Mouse (Mus musculus) lung, embryonic 14.5 days (tissue): ENCODE measurements around the gene Sde2. TPM values are rescaled to one million over a fixed set of nuclear protein-coding genes. Genes with fewer than 3 reads are reported as not detected.

Source experiments
- ATAC-seq: fragments of 200-750 bp; cut with Nextera tagmentation; 2 replicates; pipeline ENCODE4 v1.8.0; 2017; ENCODE audit warnings: mild to moderate bottlenecking, moderate TSS enrichment, moderate library complexity; ENCODE audit not compliant: insufficient read depth
- DNase-seq: peaks from one replicate; pipeline ENCODE4 v3.0.0-alpha.2; 2015
- H3K27ac ChIP-seq: fragments of 300-500 bp; sonication (generic); 2 replicates; pipeline ENCODE4 v1.5.1; 2014; ENCODE audit warnings: low read depth, mild to moderate bottlenecking, moderate library complexity
- H3K27me3 ChIP-seq: fragments of 300-500 bp; sonication (generic); 2 replicates; pipeline ENCODE4 v1.6.1; 2014; ENCODE audit warnings: low read length, control low read depth; ENCODE audit not compliant: insufficient read depth
- H3K36me3 ChIP-seq: fragments of 300-500 bp; sonication (generic); 2 replicates; pipeline ENCODE4 v1.6.1; 2014; ENCODE audit warnings: control low read depth; ENCODE audit not compliant: insufficient read depth
- H3K4me1 ChIP-seq: fragments of 300-500 bp; sonication (generic); 2 replicates; pipeline ENCODE4 v1.6.1; 2014; ENCODE audit warnings: antibody characterized with exemption, control low read depth; ENCODE audit not compliant: insufficient read depth
- H3K4me2 ChIP-seq: fragments of 300-500 bp; sonication (generic); 2 replicates; pipeline ENCODE4 v1.6.1; 2014; ENCODE audit warnings: mild to moderate bottlenecking
- H3K4me3 ChIP-seq: fragments of 300-500 bp; sonication (generic); 2 replicates; pipeline ENCODE4 v1.5.1; 2014; ENCODE audit warnings: low read depth, low read length
- H3K9ac ChIP-seq: fragments of 300-500 bp; sonication (generic); 2 replicates; pipeline ENCODE4 v1.6.1; 2014
- H3K9me3 ChIP-seq: fragments of 300-500 bp; sonication (generic); 2 replicates; pipeline ENCODE4 v1.6.1; 2016; ENCODE audit warnings: low read depth, low read length, control low read depth
- CTCF ChIP-seq: IDR thresholded peaks from 2 replicates; pipeline ENCODE4 v1.5.1; 2016; ENCODE audit warnings: antibody characterized with exemption, low read depth
- WGBS: fragments of 180-500 bp; shearing (Covaris S2); extraction: QIAGEN DNeasy Blood & Tissue Kit; methylation state at CpG from one replicate; pipeline ENCODE4 v1.1.7; 2014; 5-methylcytosine and 5-hydroxymethylcytosine counted together
- polyA plus RNA-seq: library from polyadenylated mRNA; unstranded; fragments of >200 nt; fragmentation: Nextera tagmentation; extraction: Ambion mirVana; gene quantifications from 2 replicates; pipeline ENCODE4 v1.2.1, GENCODE M21; 2014

Sde2 gene
- 35.2 and 35.9 TPM in 2 replicates for polyA plus RNA-seq

DNA sequence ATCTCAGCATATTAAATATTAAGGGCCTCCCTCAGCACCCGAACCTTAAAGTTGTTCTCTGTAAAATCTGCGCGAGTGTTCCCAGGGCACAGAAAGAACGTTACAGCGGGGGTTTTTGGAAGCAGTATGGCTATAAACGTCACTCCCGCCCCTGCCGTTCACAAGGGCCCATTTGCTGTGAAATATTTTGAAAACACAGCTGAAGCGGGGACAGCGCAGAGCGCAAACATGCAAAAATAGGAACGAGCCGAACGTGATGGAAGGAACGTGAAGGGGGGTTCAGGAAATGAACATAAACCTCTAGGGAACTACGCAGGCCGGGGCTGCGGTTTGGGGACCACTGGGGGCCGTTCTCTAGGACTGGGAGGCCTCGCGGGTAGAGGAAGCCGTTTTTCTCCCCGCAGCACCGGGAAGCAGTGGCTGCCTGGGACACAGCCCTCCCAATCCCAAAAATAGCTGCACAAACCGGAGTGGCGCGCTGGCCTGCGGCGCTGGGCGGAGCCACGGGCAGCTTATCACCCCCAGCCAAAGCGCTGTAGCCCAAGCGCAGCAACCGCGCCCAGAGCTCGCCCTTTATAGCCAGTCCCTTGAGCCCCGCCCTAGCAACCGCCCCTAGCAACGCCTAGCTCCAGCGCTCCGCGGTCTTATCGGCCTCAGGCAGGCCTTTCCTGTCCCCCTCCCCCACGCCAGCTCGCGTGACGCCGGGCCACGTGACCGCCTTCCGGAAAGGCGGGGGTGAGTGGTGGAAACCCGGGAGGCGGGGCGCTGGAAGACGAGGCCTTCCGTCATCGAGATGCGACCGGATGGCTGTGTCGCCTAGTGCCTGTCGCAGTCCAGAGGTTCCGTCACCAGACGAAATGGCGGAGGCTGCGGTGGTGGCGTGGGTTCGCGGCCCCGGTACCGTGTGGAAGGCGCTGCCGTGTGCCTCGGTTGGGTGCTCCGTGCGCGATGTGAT is at the start of gene Sde2:
TSS of gene Sde2 (plus strand) at position 812 of the 955 bp plus-strand sequence.
- Histone ChIP-seq H3K4me3 (peak within 1 kb of the TSS; percentile 86), H3K27me3 (no peaks in the 10 kb centered on the region), H3K4me2 (peak within 1 kb of the TSS; percentile 86), H3K9ac (peak within 1 kb of the TSS; percentile 92), H3K9me3 (no peaks in the 10 kb centered on the region), H3K4me1 (peaks cover 28% of the 10 kb centered on the region), H3K27ac (peak within 1 kb of the TSS; percentile 99), H3K36me3 (peaks cover 3% of the 10 kb centered on the region; the same call in 1 of the 2 replicates)
- no peak for TF ChIP-seq CTCF
- DNase-seq (peak; percentile 100), ATAC-seq (peak; percentile 97)
- under 1% methylated on average over 77 of the region's 77 CpGs for WGBS

GRCm38 (mm10) chr1:180801466-180801994 is 49.4 kb upstream of the Sde2 start:
- no peak overlapping the region for H3K9ac ChIP-seq
- H3K4me2 ChIP-seq, result no peak overlapping the region
- no peak for DNase-seq
- no peaks in the 10 kb centered on the region for H3K27me3 ChIP-seq
- WGBS, result 71% methylated on average over 3 of the region's 3 CpGs
- no peak overlapping the region for H3K27ac ChIP-seq
- peaks cover 62% of the 10 kb centered on the region for H3K36me3 ChIP-seq
- no peak for ATAC-seq
- no peaks in the 10 kb centered on the region for H3K9me3 ChIP-seq
- H3K4me3 ChIP-seq, result no peak overlapping the region
- no peak for TF ChIP-seq CTCF
- no peaks in the 10 kb centered on the region for H3K4me1 ChIP-seq

DNA sequence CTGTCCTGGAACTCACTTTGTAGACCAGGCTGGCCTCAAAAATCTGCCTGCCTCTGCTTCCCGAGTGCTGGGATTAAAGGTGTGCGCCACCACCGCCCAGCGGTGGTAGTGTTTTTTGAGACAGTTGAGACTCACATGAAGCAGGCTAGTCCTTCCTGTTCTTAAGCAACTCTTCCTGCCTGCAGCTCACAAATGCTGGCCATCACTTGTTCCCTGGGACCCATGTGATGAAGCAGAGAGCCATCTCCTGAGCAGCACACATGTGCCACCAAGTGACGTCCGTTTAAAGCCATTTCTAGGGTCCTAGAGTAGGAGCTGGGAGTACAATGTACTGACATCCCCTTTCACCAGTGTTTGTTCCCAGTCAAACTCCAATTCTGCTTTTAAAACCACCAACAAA is 47.0 kb upstream of the Sde2 start:
- ATAC-seq (no peak), DNase-seq (no peak)
- Histone ChIP-seq H3K4me2 (no peak overlapping the region), H3K9ac (no peak overlapping the region), H3K27ac (no peak overlapping the region), H3K36me3 (peaks cover 83% of the 10 kb centered on the region), H3K4me3 (no peak overlapping the region), H3K9me3 (no peaks in the 10 kb centered on the region), H3K4me1 (no peaks in the 10 kb centered on the region), H3K27me3 (no peaks in the 10 kb centered on the region)
- WGBS, result 88% methylated on average over 6 of the region's 6 CpGs
- TF ChIP-seq CTCF, result no peak

- Histone ChIP-seq H3K9ac (no peak overlapping the region), H3K4me1 (0 out of 2 replicates have a peak, but pooled peaks cover 4% of the 10 kb centered on the region), H3K27me3 (no peaks in the 10 kb centered on the region), H3K4me2 (no peak overlapping the region), H3K4me3 (no peak overlapping the region), H3K36me3 (peaks cover 70% of the 10 kb centered on the region), H3K27ac (no peak overlapping the region), H3K9me3 (no peaks in the 10 kb centered on the region)
- 77% methylated on average over 5 of the region's 5 CpGs for WGBS
- no peak for TF ChIP-seq CTCF
- ATAC-seq (no peak), DNase-seq (peak; percentile 15)
Measured at GRCm38 (mm10) chr1:180808831-180809230, 42.1 kb upstream of the Sde2 start.

- ATAC-seq (no peak), DNase-seq (peak; percentile 76)
- H3K36me3 ChIP-seq, result peaks cover 49% of the 10 kb centered on the region
- H3K27ac ChIP-seq, result no peak overlapping the region
- peak; percentile 27; the same call in 1 of the 2 replicates for TF ChIP-seq CTCF
- WGBS, result 51% methylated on average over 7 of the region's 7 CpGs
- H3K4me2 ChIP-seq, result peak overlapping the region; percentile 59
- peaks cover 15% of the 10 kb centered on the region; the same call in 1 of the 2 replicates for H3K4me1 ChIP-seq
- peak overlapping the region; percentile 73 for H3K4me3 ChIP-seq
- H3K27me3 ChIP-seq, result no peaks in the 10 kb centered on the region
- no peaks in the 10 kb centered on the region for H3K9me3 ChIP-seq
- no peak overlapping the region for H3K9ac ChIP-seq
Measured at GRCm38 (mm10) chr1:180810976-180811375, 40.0 kb upstream of the Sde2 start.

- peak; percentile 38 for DNase-seq
- H3K4me2 ChIP-seq, result peak overlapping the region; percentile 59
- H3K9ac ChIP-seq, result peak overlapping the region; percentile 98
- no peaks in the 10 kb centered on the region for H3K9me3 ChIP-seq
- peak; percentile 72 for TF ChIP-seq CTCF
- peaks cover 15% of the 10 kb centered on the region; the same call in 1 of the 2 replicates for H3K4me1 ChIP-seq
- peak overlapping the region; percentile 100 for H3K27ac ChIP-seq
- H3K36me3 ChIP-seq, result peaks cover 40% of the 10 kb centered on the region
- H3K27me3 ChIP-seq, result no peaks in the 10 kb centered on the region
- H3K4me3 ChIP-seq, result peak overlapping the region; percentile 73
- ATAC-seq, result no peak
- 1% methylated on average over 27 of the region's 27 CpGs for WGBS
Measured at GRCm38 (mm10) chr1:180811596-180812462, 39.1 kb upstream of the Sde2 start.
